Mouse (Mus musculus): ENCODE measurements around the gene Vars.

- TF ChIP-seq POLR2A (IDR thresholded peaks at IDR 0.05; ENCODE audit: control insufficient read depth, low read depth, low read length) (no peak), CTCF (IDR thresholded peaks at IDR 0.05; ENCODE audit: control insufficient read depth, insufficient read depth, insufficient replicate concordance, low read depth, low read length) (peak; percentile 96)
Observed at GRCm38 (mm10) chr17:35021163-35021808, 20.5 kb downstream of the Vars start.
